Mouse (Mus musculus) megakaryocyte, embryonic 14.5 days (primary cell): Measurements from ENCODE around the gene Inafm2.

Source experiments
- FLI1 ChIP-seq: IDR thresholded peaks from 2 replicates; pipeline ENCODE4 v1.6.1; 2012; ENCODE audit warnings: low read length, inconsistent platforms, mixed read lengths
- GATA1 ChIP-seq: IDR thresholded peaks from 3 replicates; pipeline ENCODE4 v1.6.1; 2012; ENCODE audit warnings: mixed read lengths, low read length, inconsistent platforms, borderline replicate concordance

DNA sequence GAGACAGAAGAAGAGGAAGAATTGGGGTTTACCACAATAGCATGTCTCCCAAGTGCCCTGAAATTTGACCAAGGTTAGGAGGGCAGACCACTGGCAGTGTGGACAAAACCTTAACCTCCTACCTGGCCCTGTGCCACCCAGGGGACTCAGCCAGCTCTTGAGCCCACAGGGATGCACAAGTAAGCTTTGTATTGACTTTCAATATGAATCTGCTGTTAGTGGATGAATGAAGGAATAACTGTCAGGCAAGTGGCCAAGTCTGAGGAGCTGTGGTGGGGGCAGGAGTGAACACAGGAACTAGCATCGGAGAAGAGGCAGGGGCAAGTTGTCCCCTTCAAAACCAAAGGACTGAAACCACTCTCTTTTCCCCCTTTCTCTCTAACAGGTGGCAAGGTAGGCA, 29.8 kb downstream of the Inafm2 start:
- TF ChIP-seq GATA1 (no peak), FLI1 (no peak)
